Mouse (Mus musculus) liver, adult (tissue): ENCODE data around the gene Ripor3.

Source experiments
- GATA4 ChIP-seq: IDR thresholded peaks from 2 replicates; pipeline ENCODE4 v1.6.1; 2014; ENCODE audit warnings: mild to moderate bottlenecking, low read length; ENCODE audit not compliant: insufficient replicate concordance

Ripor3 gene

GRCm38 (mm10) chr2:167957539-167957938 is 52.9 kb downstream of the Ripor3 start:
- TF ChIP-seq GATA4, result no peak

GRCm38 (mm10) chr2:167954928-167955327 is 55.5 kb downstream of the Ripor3 start:
- no peak for TF ChIP-seq GATA4

GRCm38 (mm10) chr2:167953819-167954218 is 56.6 kb downstream of the Ripor3 start:
- TF ChIP-seq GATA4, result no peak

GRCm38 (mm10) chr2:167951301-167952211 is 58.9 kb downstream of the Ripor3 start:
- no peak for TF ChIP-seq GATA4

- no peak for TF ChIP-seq GATA4
These were observed 59.7 kb downstream of the Ripor3 start for GRCm38 (mm10) chr2:167950681-167951080.

GRCm38 (mm10) chr2:167949808-167950207 is 60.6 kb downstream of the Ripor3 start:
- TF ChIP-seq GATA4, result no peak

- no peak for TF ChIP-seq GATA4
These were observed 61.2 kb downstream of the Ripor3 start for GRCm38 (mm10) chr2:167949250-167949649.

GRCm38 (mm10) chr2:167948557-167948956 is 61.9 kb downstream of the Ripor3 start:
- no peak for TF ChIP-seq GATA4

GRCm38 (mm10) chr2:167948047-167948446 is 62.4 kb downstream of the Ripor3 start:
- no peak for TF ChIP-seq GATA4

- TF ChIP-seq GATA4, result no peak
These were observed 63.2 kb downstream of the Ripor3 start for GRCm38 (mm10) chr2:167947251-167947650.

- TF ChIP-seq GATA4, result no peak
These were observed 65.0 kb downstream of the Ripor3 start for GRCm38 (mm10) chr2:167945451-167945850.

- no peak for TF ChIP-seq GATA4
These were observed 66.2 kb downstream of the Ripor3 start for GRCm38 (mm10) chr2:167944193-167944592.

- TF ChIP-seq GATA4, result no peak
These were observed 67.3 kb downstream of the Ripor3 start for GRCm38 (mm10) chr2:167942926-167943633.

GRCm38 (mm10) chr2:167942199-167942925 is 68.1 kb downstream of the Ripor3 start:
- no peak for TF ChIP-seq GATA4

- TF ChIP-seq GATA4, result no peak
These were observed 68.7 kb downstream of the Ripor3 start for GRCm38 (mm10) chr2:167941745-167942176.
